Mouse (Mus musculus): Measurements from ENCODE around the gene Ube2g2. TPM values are rescaled to one million over a fixed set of nuclear protein-coding genes. Genes with fewer than 3 reads are reported as not detected.
"Not testable (repeated sequence)": the region's sequence is repeated elsewhere in the genome, so short reads cannot be mapped to it uniquely, and the experiment has no call there.

The Ube2g2 gene
- polyA plus RNA-seq, 1 experiment from 2014 or later, result 91.0 TPM

DNA sequence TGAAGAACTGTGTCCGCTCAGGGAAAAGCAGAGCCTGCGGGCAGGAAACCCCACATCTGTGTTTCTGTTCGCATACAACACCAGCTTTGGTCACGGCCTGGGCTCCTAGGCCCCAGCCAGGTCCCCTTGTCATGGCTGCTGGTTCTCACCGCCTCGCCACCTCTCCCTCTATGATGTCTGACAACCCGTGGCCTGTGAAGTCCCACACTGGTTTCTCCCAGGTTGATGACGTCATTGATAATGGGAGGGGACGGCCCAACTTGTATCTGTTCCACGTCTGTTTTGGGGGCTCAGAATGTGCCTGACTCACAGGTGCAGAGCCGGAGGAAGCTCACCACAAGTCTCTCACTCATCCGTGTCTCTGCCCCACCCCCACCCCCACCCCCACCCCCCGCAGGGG lies 51.7 kb downstream of the Ube2g2 start:
- Histone ChIP-seq H3K27ac (ENCODE audit: low read length) (no peak overlapping the region), H3K4me1 (ENCODE audit: control insufficient read depth, insufficient read depth, low read length) (peaks cover 2% of the 10 kb centered on the region; the same call in 1 of the 2 replicates), H3K27me3 (ENCODE audit: control insufficient read depth, insufficient read depth, low read length) (peaks cover 37% of the 10 kb centered on the region), H3K9me3 (replicated peaks; ENCODE audit: control insufficient read depth, low read length) (no peaks in the 10 kb centered on the region), H3K4me3 (ENCODE audit: low read length) (no peak overlapping the region), H3K4me2 (ENCODE audit: low read depth, low read length) (no peak overlapping the region), H3K36me3 (ENCODE audit: control insufficient read depth, insufficient read depth) (no peaks in the 10 kb centered on the region), H3K9ac (ENCODE audit: low read length) (no peak overlapping the region)
- WGBS, result 56% methylated on average over 13 of the region's 13 CpGs
- ATAC-seq (replicated peaks; ENCODE audit: extremely low read depth, insufficient read depth, low FRiP score), result no peak

DNA sequence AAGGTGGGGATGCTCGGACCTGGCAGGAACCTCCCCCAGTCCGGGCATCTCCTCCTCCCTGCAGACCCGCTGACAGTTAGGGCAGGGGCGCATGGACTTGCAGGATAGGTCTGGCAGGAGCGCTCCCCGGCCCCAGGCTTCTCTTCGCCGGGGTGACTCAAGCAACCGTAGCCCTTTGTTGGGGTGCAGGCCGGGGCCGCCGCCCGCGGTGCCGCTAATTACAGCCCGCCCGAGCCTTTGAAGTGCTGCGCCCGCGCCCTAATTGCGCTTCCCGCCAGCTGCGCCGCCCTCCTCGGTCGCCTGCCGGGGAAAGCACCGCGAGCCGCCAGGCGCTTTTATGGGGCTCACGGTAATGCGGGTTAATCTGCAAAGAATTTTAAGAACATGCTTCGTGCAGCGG lies 55.5 kb downstream of the Ube2g2 start:
- Histone ChIP-seq H3K4me1 (ENCODE audit: control insufficient read depth, insufficient read depth, low read length) (peaks cover 2% of the 10 kb centered on the region; the same call in 1 of the 2 replicates), H3K9me3 (replicated peaks; ENCODE audit: control insufficient read depth, low read length) (no peaks in the 10 kb centered on the region), H3K27me3 (ENCODE audit: control insufficient read depth, insufficient read depth, low read length) (peaks cover 40% of the 10 kb centered on the region), H3K4me3 (ENCODE audit: low read length) (peak overlapping the region; percentile 36), H3K27ac (ENCODE audit: low read length) (no peak overlapping the region), H3K36me3 (ENCODE audit: control insufficient read depth, insufficient read depth) (no peaks in the 10 kb centered on the region), H3K4me2 (ENCODE audit: low read depth, low read length) (peak overlapping the region; percentile 53), H3K9ac (ENCODE audit: low read length) (no peak overlapping the region)
- under 1% methylated on average over 35 of the region's 35 CpGs for WGBS
- no peak for ATAC-seq (replicated peaks; ENCODE audit: extremely low read depth, insufficient read depth, low FRiP score)

DNA sequence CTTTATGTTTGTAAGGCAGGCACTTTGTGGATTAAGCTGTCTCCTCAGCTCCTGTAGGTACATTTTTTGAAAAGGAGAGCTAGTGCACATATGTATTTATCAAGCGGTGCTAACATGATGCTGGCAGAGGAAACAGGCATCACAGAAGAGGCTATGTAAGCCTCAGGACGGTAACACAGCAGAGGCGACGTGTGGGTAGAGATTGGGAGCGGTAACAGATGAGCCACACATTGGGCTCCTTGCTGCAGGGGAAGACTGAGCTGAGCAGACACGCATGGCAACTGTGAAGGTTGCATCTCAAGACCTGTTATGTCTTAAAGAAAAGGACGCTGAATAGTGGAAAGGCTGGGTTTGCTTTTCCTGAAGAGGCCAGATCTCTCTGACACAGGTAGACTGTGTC lies 60.9 kb downstream of the Ube2g2 start:
- Histone ChIP-seq H3K4me3 (ENCODE audit: low read length) (no peak overlapping the region), H3K9me3 (replicated peaks; ENCODE audit: control insufficient read depth, low read length) (no peaks in the 10 kb centered on the region), H3K4me1 (ENCODE audit: control insufficient read depth, insufficient read depth, low read length) (peaks cover 9% of the 10 kb centered on the region), H3K9ac (ENCODE audit: low read length) (no peak overlapping the region), H3K27me3 (ENCODE audit: control insufficient read depth, insufficient read depth, low read length) (peaks cover 52% of the 10 kb centered on the region), H3K27ac (ENCODE audit: low read length) (no peak overlapping the region), H3K36me3 (ENCODE audit: control insufficient read depth, insufficient read depth) (no peaks in the 10 kb centered on the region), H3K4me2 (ENCODE audit: low read depth, low read length) (no peak overlapping the region)
- no peak for ATAC-seq (replicated peaks; ENCODE audit: extremely low read depth, insufficient read depth, low FRiP score)
- WGBS, result 70% methylated on average over 7 of the region's 7 CpGs

DNA sequence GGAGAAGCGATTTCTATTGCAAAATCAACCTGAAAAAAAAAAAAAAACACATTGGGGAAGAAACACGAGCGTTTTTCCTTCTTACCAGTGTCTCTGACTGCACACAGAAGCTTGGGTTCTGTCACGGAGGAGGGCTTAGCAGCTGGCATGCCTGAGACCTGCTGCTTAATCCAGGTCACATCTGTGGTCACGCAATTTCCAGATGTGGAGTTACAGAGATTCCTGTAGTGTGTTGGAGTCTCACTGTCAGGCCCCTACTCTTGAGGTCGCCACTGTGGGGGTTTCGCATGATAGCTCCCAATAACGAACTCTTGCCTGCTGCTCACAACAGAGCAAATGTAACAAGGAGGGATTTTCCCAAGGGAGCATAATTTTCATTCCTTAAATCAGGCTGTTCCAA lies 62.1 kb downstream of the Ube2g2 start:
- Histone ChIP-seq H3K9ac (ENCODE audit: low read length) (no peak overlapping the region), H3K9me3 (replicated peaks; ENCODE audit: control insufficient read depth, low read length) (no peaks in the 10 kb centered on the region), H3K27me3 (ENCODE audit: control insufficient read depth, insufficient read depth, low read length) (peaks cover 53% of the 10 kb centered on the region), H3K4me3 (ENCODE audit: low read length) (no peak overlapping the region), H3K27ac (ENCODE audit: low read length) (no peak overlapping the region), H3K4me2 (ENCODE audit: low read depth, low read length) (no peak overlapping the region), H3K36me3 (ENCODE audit: control insufficient read depth, insufficient read depth) (no peaks in the 10 kb centered on the region), H3K4me1 (ENCODE audit: control insufficient read depth, insufficient read depth, low read length) (peaks cover 9% of the 10 kb centered on the region)
- WGBS, result 35% methylated on average over 8 of the region's 8 CpGs
- ATAC-seq (replicated peaks; ENCODE audit: extremely low read depth, insufficient read depth, low FRiP score), result no peak

GRCm38 (mm10) chr10:77685895-77686664 lies 64.0 kb downstream of the Ube2g2 start, which contains the start of gene Tspear:
Gene Tspear (plus strand): TSS chr10:77686569.
- H3K27me3 ChIP-seq (ENCODE audit: control insufficient read depth, insufficient read depth, low read length), result peaks cover 51% of the 10 kb centered on the region
- peak; percentile 23; the same call in 1 of the 2 replicates for ATAC-seq (replicated peaks; ENCODE audit: extremely low read depth, insufficient read depth, low FRiP score)
- peak within 1 kb of the TSS; percentile 9 for H3K4me3 ChIP-seq (ENCODE audit: low read length)

GRCm38 (mm10) chr10:77687021-77687420 lies 64.9 kb downstream of the Ube2g2 start:
- Histone ChIP-seq H3K27ac (ENCODE audit: low read length) (no peak overlapping the region), H3K4me2 (ENCODE audit: low read depth, low read length) (no peak overlapping the region), H3K27me3 (ENCODE audit: control insufficient read depth, insufficient read depth, low read length) (peaks cover 51% of the 10 kb centered on the region), H3K4me3 (ENCODE audit: low read length) (no peak overlapping the region), H3K9me3 (replicated peaks; ENCODE audit: control insufficient read depth, low read length) (no peaks in the 10 kb centered on the region), H3K9ac (ENCODE audit: low read length) (no peak overlapping the region), H3K4me1 (ENCODE audit: control insufficient read depth, insufficient read depth, low read length) (peaks cover 9% of the 10 kb centered on the region), H3K36me3 (ENCODE audit: control insufficient read depth, insufficient read depth) (no peaks in the 10 kb centered on the region)
- ATAC-seq (replicated peaks; ENCODE audit: extremely low read depth, insufficient read depth, low FRiP score), result no peak
- WGBS, result 30% methylated on average over 10 of the region's 10 CpGs

More at GRCm38 (mm10) chr10:77685895-77686664, 64.0 kb downstream of the Ube2g2 start, which contains the start of gene Tspear:
- no peak within 1 kb of the TSS for H3K9ac ChIP-seq (ENCODE audit: low read length)
- H3K27ac ChIP-seq (ENCODE audit: low read length), result no peak within 1 kb of the TSS
- H3K36me3 ChIP-seq (ENCODE audit: control insufficient read depth, insufficient read depth), result no peaks in the 10 kb centered on the region
- WGBS, result 4% methylated on average over 22 of the region's 22 CpGs
- H3K9me3 ChIP-seq (replicated peaks; ENCODE audit: control insufficient read depth, low read length), result no peaks in the 10 kb centered on the region
- peak within 1 kb of the TSS; percentile 22 for H3K4me2 ChIP-seq (ENCODE audit: low read depth, low read length)
- H3K4me1 ChIP-seq (ENCODE audit: control insufficient read depth, insufficient read depth, low read length), result peaks cover 9% of the 10 kb centered on the region

GRCm38 (mm10) chr10:77690356-77690807 lies 68.3 kb downstream of the Ube2g2 start, which contains the start of gene Gm19402:
Gene Gm19402 (minus strand): TSS chr10:77690757.
- not testable (repeated sequence) for H3K36me3 ChIP-seq (ENCODE audit: control insufficient read depth, insufficient read depth); ATAC-seq (replicated peaks; ENCODE audit: extremely low read depth, insufficient read depth, low FRiP score); H3K27ac ChIP-seq (ENCODE audit: low read length); H3K4me2 ChIP-seq (ENCODE audit: low read depth, low read length); H3K9ac ChIP-seq (ENCODE audit: low read length); H3K9me3 ChIP-seq (replicated peaks; ENCODE audit: control insufficient read depth, low read length); H3K4me1 ChIP-seq (ENCODE audit: control insufficient read depth, insufficient read depth, low read length); H3K4me3 ChIP-seq (ENCODE audit: low read length)
- peaks cover 33% of the 10 kb centered on the region for H3K27me3 ChIP-seq (ENCODE audit: control insufficient read depth, insufficient read depth, low read length)
- WGBS, result 80% methylated on average over 3 of the region's 3 CpGs

MicroRNAs within 50 kb of the gene (microRNA counts, 519-probe panel; counts per million panel counts)
- microRNA mmu-miR-1930, result 1,806 counts per million, percentile 14 among the panel's probes with 10 or more counts

Small RNAs within 50 kb of the gene (microRNA-seq; reads per million reads assigned to microRNA genes)
- gene Mir1930, result 10.2 reads per million, percentile 27 among the genes with 10 or more reads in this experiment

Other genes starting within 250 kb of the Ube2g2 start
- 11.7 and 15.3 TPM in 2 replicates for gene Adarb1, start 204.0 kb upstream of the Ube2g2 start, polyA plus RNA-seq (2015; fragmentation: Nextera tagmentation; extraction: Ambion mirVana)
- gene Fam207a, start 106.5 kb upstream of the Ube2g2 start, polyA plus RNA-seq (2015; fragmentation: Nextera tagmentation; extraction: Ambion mirVana), result 23.2 and 24.5 TPM in 2 replicates
- 4.7 and 8.7 TPM in 2 replicates for gene Itgb2, start 92.0 kb upstream of the Ube2g2 start, polyA plus RNA-seq (2015; fragmentation: Nextera tagmentation; extraction: Ambion mirVana)
- gene Pttg1ip, start 40.6 kb upstream of the Ube2g2 start, polyA plus RNA-seq (2015; fragmentation: Nextera tagmentation; extraction: Ambion mirVana), result 127 and 132 TPM in 2 replicates
- 157 and 170 TPM in 2 replicates for gene Sumo3, start 16.2 kb upstream of the Ube2g2 start, polyA plus RNA-seq (2015; fragmentation: Nextera tagmentation; extraction: Ambion mirVana)
- gene Gm49325, start 16.1 kb upstream of the Ube2g2 start, polyA plus RNA-seq (2015; fragmentation: Nextera tagmentation; extraction: Ambion mirVana), result 4.6 TPM in 1 of 2 replicates, not detected in the other
- gene Tspear, start 64.3 kb downstream of the Ube2g2 start, polyA plus RNA-seq (2015; fragmentation: Nextera tagmentation; extraction: Ambion mirVana), result 0.10 and 0.28 TPM in 2 replicates
- not detected in 2 replicates for gene Gm19402, start 68.5 kb downstream of the Ube2g2 start, polyA plus RNA-seq (2015; fragmentation: Nextera tagmentation; extraction: Ambion mirVana)
- not detected in 2 replicates for gene Gm9508, start 75.0 kb downstream of the Ube2g2 start, polyA plus RNA-seq (2015; fragmentation: Nextera tagmentation; extraction: Ambion mirVana)
- gene Gm10272, start 84.4 kb downstream of the Ube2g2 start, polyA plus RNA-seq (2015; fragmentation: Nextera tagmentation; extraction: Ambion mirVana), result not detected in 2 replicates
- not detected in 2 replicates for gene Gm10024, start 89.2 kb downstream of the Ube2g2 start, polyA plus RNA-seq (2015; fragmentation: Nextera tagmentation; extraction: Ambion mirVana)
- gene Gm10142, start 93.5 kb downstream of the Ube2g2 start, polyA plus RNA-seq (2015; fragmentation: Nextera tagmentation; extraction: Ambion mirVana), result not detected in 2 replicates
- not detected in 2 replicates for gene Krtap12-1, start 98.3 kb downstream of the Ube2g2 start, polyA plus RNA-seq (2015; fragmentation: Nextera tagmentation; extraction: Ambion mirVana)
- gene Gm10100, start 104.2 kb downstream of the Ube2g2 start, polyA plus RNA-seq (2015; fragmentation: Nextera tagmentation; extraction: Ambion mirVana), result not detected in 2 replicates
- gene Gm18596, start 120.4 kb downstream of the Ube2g2 start, polyA plus RNA-seq (2015; fragmentation: Nextera tagmentation; extraction: Ambion mirVana), result not detected in 2 replicates
- not detected in 2 replicates for gene Gm9736, start 129.1 kb downstream of the Ube2g2 start, polyA plus RNA-seq (2015; fragmentation: Nextera tagmentation; extraction: Ambion mirVana)
- not detected in 2 replicates for gene Gm3233, start 137.4 kb downstream of the Ube2g2 start, polyA plus RNA-seq (2015; fragmentation: Nextera tagmentation; extraction: Ambion mirVana)
- gene Gm3238, start 149.1 kb downstream of the Ube2g2 start, polyA plus RNA-seq (2015; fragmentation: Nextera tagmentation; extraction: Ambion mirVana), result not detected in 2 replicates
- not detected in 2 replicates for gene Gm7138, start 154.7 kb downstream of the Ube2g2 start, polyA plus RNA-seq (2015; fragmentation: Nextera tagmentation; extraction: Ambion mirVana)
- not detected in 2 replicates for gene Gm3250, start 160.3 kb downstream of the Ube2g2 start, polyA plus RNA-seq (2015; fragmentation: Nextera tagmentation; extraction: Ambion mirVana)
- not detected in 2 replicates for gene Gm7137, start 165.9 kb downstream of the Ube2g2 start, polyA plus RNA-seq (2015; fragmentation: Nextera tagmentation; extraction: Ambion mirVana)
- not detected in 2 replicates for gene Gm9639, start 172.8 kb downstream of the Ube2g2 start, polyA plus RNA-seq (2015; fragmentation: Nextera tagmentation; extraction: Ambion mirVana)
- gene Gm19668, start 176.9 kb downstream of the Ube2g2 start, polyA plus RNA-seq (2015; fragmentation: Nextera tagmentation; extraction: Ambion mirVana), result not detected in 2 replicates
- gene Gm9507, start 189.6 kb downstream of the Ube2g2 start, polyA plus RNA-seq (2015; fragmentation: Nextera tagmentation; extraction: Ambion mirVana), result not detected in 2 replicates
- gene Gm2696, start 192.4 kb downstream of the Ube2g2 start, polyA plus RNA-seq (2015; fragmentation: Nextera tagmentation; extraction: Ambion mirVana), result not detected in 2 replicates
- not detected in 2 replicates for gene Krtap10-4, start 204.8 kb downstream of the Ube2g2 start, polyA plus RNA-seq (2015; fragmentation: Nextera tagmentation; extraction: Ambion mirVana)
- gene Krtap10-10, start 213.7 kb downstream of the Ube2g2 start, polyA plus RNA-seq (2015; fragmentation: Nextera tagmentation; extraction: Ambion mirVana), result not detected in 2 replicates
- gene Gm36176, start 224.5 kb downstream of the Ube2g2 start, polyA plus RNA-seq (2015; fragmentation: Nextera tagmentation; extraction: Ambion mirVana), result not detected in 2 replicates
- gene Gm10318, start 230.6 kb downstream of the Ube2g2 start, polyA plus RNA-seq (2015; fragmentation: Nextera tagmentation; extraction: Ambion mirVana), result not detected in 2 replicates
- gene Gm3285, start 239.7 kb downstream of the Ube2g2 start, polyA plus RNA-seq (2015; fragmentation: Nextera tagmentation; extraction: Ambion mirVana), result not detected in 2 replicates

Data from heart, embryonic 16.5 days (tissue).